Mouse (Mus musculus): ENCODE measurements around the gene Smchd1.
A peak's percentile ranks its signal among the peaks of the same experiment; 100 is the strongest.
"Not testable (repeated sequence)": the region's sequence is repeated elsewhere in the genome, so short reads cannot be mapped to it uniquely, and the experiment has no call there.

Gene Smchd1

GRCm38 (mm10) chr17:71457361-71457760, 17.8 kb downstream of the Smchd1 start:
- not testable (repeated sequence) for DNase-seq (ENCODE audit: inconsistent age in 2 of 2, low spot score in 1 of 2)

- no peak for DNase-seq (ENCODE audit: inconsistent age in 2 of 2, low spot score in 1 of 2)
These were observed 30.0 kb downstream of the Smchd1 start for GRCm38 (mm10) chr17:71445191-71445590.

- no peak for DNase-seq (ENCODE audit: inconsistent age in 2 of 2, low spot score in 1 of 2)
These were observed 30.4 kb downstream of the Smchd1 start for GRCm38 (mm10) chr17:71444718-71445117.

GRCm38 (mm10) chr17:71444126-71444525, 31.0 kb downstream of the Smchd1 start:
- no peak for DNase-seq (ENCODE audit: inconsistent age in 2 of 2, low spot score in 1 of 2)

GRCm38 (mm10) chr17:71443273-71443672, 31.9 kb downstream of the Smchd1 start:
- DNase-seq (ENCODE audit: inconsistent age in 2 of 2, low spot score in 1 of 2) = no peak

GRCm38 (mm10) chr17:71422502-71422901, 52.6 kb downstream of the Smchd1 start:
- DNase-seq (ENCODE audit: inconsistent age in 2 of 2, low spot score in 1 of 2) = not testable (repeated sequence)

- not testable (repeated sequence) for DNase-seq (ENCODE audit: inconsistent age in 2 of 2, low spot score in 1 of 2)
These were observed 55.7 kb downstream of the Smchd1 start for GRCm38 (mm10) chr17:71419448-71419847.

- no peak for DNase-seq (ENCODE audit: inconsistent age in 2 of 2, low spot score in 1 of 2)
These were observed 58.1 kb downstream of the Smchd1 start for GRCm38 (mm10) chr17:71417008-71417407.

GRCm38 (mm10) chr17:71387401-71387800, 87.7 kb downstream of the Smchd1 start:
- DNase-seq (ENCODE audit: inconsistent age in 2 of 2, low spot score in 1 of 2) = peak in 1 of 2 experiments; percentile 32

- DNase-seq (ENCODE audit: inconsistent age in 2 of 2, low spot score in 1 of 2) = no peak
These were observed 94.8 kb downstream of the Smchd1 start for GRCm38 (mm10) chr17:71380346-71380745.

- DNase-seq (ENCODE audit: inconsistent age in 2 of 2, low spot score in 1 of 2) = no peak
These were observed 97.2 kb downstream of the Smchd1 start for GRCm38 (mm10) chr17:71377901-71378300.

- no peak for DNase-seq (ENCODE audit: inconsistent age in 2 of 2, low spot score in 1 of 2)
These were observed 119.6 kb downstream of the Smchd1 start for GRCm38 (mm10) chr17:71355526-71355925.

GRCm38 (mm10) chr17:71354205-71354604, 120.9 kb downstream of the Smchd1 start:
- no peak for DNase-seq (ENCODE audit: inconsistent age in 2 of 2, low spot score in 1 of 2)

GRCm38 (mm10) chr17:71348188-71348587, 127.0 kb downstream of the Smchd1 start:
- DNase-seq (ENCODE audit: inconsistent age in 2 of 2, low spot score in 1 of 2) = peak in 1 of 2 experiments; percentile 44

- no peak for DNase-seq (ENCODE audit: inconsistent age in 2 of 2, low spot score in 1 of 2)
These were observed 133.1 kb downstream of the Smchd1 start for GRCm38 (mm10) chr17:71342006-71342405.

- no peak for DNase-seq (ENCODE audit: inconsistent age in 2 of 2, low spot score in 1 of 2)
These were observed 136.5 kb downstream of the Smchd1 start for GRCm38 (mm10) chr17:71338627-71339026.

GRCm38 (mm10) chr17:71337546-71337945, 137.6 kb downstream of the Smchd1 start:
- DNase-seq (ENCODE audit: inconsistent age in 2 of 2, low spot score in 1 of 2) = no peak

GRCm38 (mm10) chr17:71336421-71336820, 138.7 kb downstream of the Smchd1 start:
- no peak for DNase-seq (ENCODE audit: inconsistent age in 2 of 2, low spot score in 1 of 2)

- no peak for DNase-seq (ENCODE audit: inconsistent age in 2 of 2, low spot score in 1 of 2)
These were observed 142.8 kb downstream of the Smchd1 start for GRCm38 (mm10) chr17:71332298-71332697.

GRCm38 (mm10) chr17:71320731-71321130, 154.4 kb downstream of the Smchd1 start:
- not testable (repeated sequence) for DNase-seq (ENCODE audit: inconsistent age in 2 of 2, low spot score in 1 of 2)

GRCm38 (mm10) chr17:71319361-71319760, 155.8 kb downstream of the Smchd1 start:
- DNase-seq (ENCODE audit: inconsistent age in 2 of 2, low spot score in 1 of 2) = no peak

GRCm38 (mm10) chr17:71317571-71317970, 157.6 kb downstream of the Smchd1 start:
- DNase-seq (ENCODE audit: inconsistent age in 2 of 2, low spot score in 1 of 2) = no peak

GRCm38 (mm10) chr17:71314315-71314714, 160.8 kb downstream of the Smchd1 start:
- no peak for DNase-seq (ENCODE audit: inconsistent age in 2 of 2, low spot score in 1 of 2)
